Comparison of ENCODE assay signal across 8 mouse cellular contexts in genomic region chr11:58008437-58009050, GRCm38 (mm10). TPM values are rescaled to one million over a fixed set of nuclear protein-coding genes. Genes with fewer than 3 reads are reported as not detected.
DNase-seq lines count a peak whose midpoint lies in the region; ATAC-seq and TF ChIP-seq lines count a peak whose summit lies in the region.

No protein-coding gene starts in this region.

- in situ Hi-C loops in ES-E14 (cut with MboI; ENCODE audit: low sequenced_read_pairs in 2 of 2, unreplicated experiment in 2 of 2) = no loop called here

- no peaks in the 10 kb centered on the region for H3K27me3 ChIP-seq in forebrain, embryonic 15.5 days
- no peaks in the 10 kb centered on the region; the same call in 1 of the 2 replicates for H3K27me3 ChIP-seq in neural tube, embryonic 14.5 days (ENCODE audit: control insufficient read depth, insufficient read depth, low read length)
- H3K27me3 ChIP-seq in testis, adult 2 months (ENCODE audit: control insufficient read depth, insufficient read depth, low read length) = no peaks in the 10 kb centered on the region

- no peaks in the 10 kb centered on the region for H3K9me3 ChIP-seq in ES-E14 (ENCODE audit: control insufficient read depth, insufficient read depth, low read depth, low read length)
- no peaks in the 10 kb centered on the region for H3K9me3 ChIP-seq in forebrain, embryonic 15.5 days
- H3K9me3 ChIP-seq in neural tube, embryonic 14.5 days (ENCODE audit: control insufficient read depth, low read length) = no peaks in the 10 kb centered on the region

- DNase-seq in ES-E14 (ENCODE audit: low read depth, low spot score) = peak; percentile 86
- peak; percentile 82 for DNase-seq in cerebellum, adult 11 months
- DNase-seq in heart, postnatal 25 days (ENCODE audit: low spot score) = peak; percentile 71
- DNase-seq in layer of hippocampus, adult 18-20 months (ENCODE audit: low spot score in 2 of 2) = peak; percentile 65 to 84
- peak; percentile 82 to 85 for DNase-seq in lung, adult 18-20 months

- WGBS in forebrain, embryonic 15.5 days = 0% methylated on average over 35 of the region's 74 CpGs
- WGBS in neural tube, embryonic 14.5 days = under 1% methylated on average over 53 of the region's 74 CpGs

- peak; percentile 32; the same call in 1 of the 2 replicates for TF ChIP-seq POLR2A in testis, adult 2 months (IDR thresholded peaks at IDR 0.05; ENCODE audit: control insufficient read depth, low read depth, low read length)

- H3K4me1 ChIP-seq in ES-E14 (ENCODE audit: control insufficient read depth in 2 of 2, insufficient read depth in 2 of 2, low read length in 2 of 2, poor library complexity in 1 of 2) = peaks cover 7 to 9% of the 10 kb centered on the region in 2 experiments
- peaks cover 28% of the 10 kb centered on the region for H3K4me1 ChIP-seq in forebrain, embryonic 15.5 days
- peaks cover 23% of the 10 kb centered on the region for H3K4me1 ChIP-seq in neural tube, embryonic 14.5 days (ENCODE audit: control insufficient read depth, insufficient read depth, low read length)
- peaks cover 13% of the 10 kb centered on the region for H3K4me1 ChIP-seq in testis, adult 2 months (ENCODE audit: control insufficient read depth, insufficient read depth, low read length)

- H3K4me2 ChIP-seq in forebrain, embryonic 15.5 days (replicated peaks) = peak overlapping the region; percentile 74
- H3K4me2 ChIP-seq in neural tube, embryonic 14.5 days (ENCODE audit: low read depth, low read length) = peak overlapping the region; percentile 84

- H3K9ac ChIP-seq in ES-E14 (ENCODE audit: insufficient read depth, low read depth, low read length, poor library complexity, severe bottlenecking) = peak overlapping the region; percentile 94
- peak overlapping the region; percentile 81 for H3K9ac ChIP-seq in forebrain, embryonic 15.5 days (replicated peaks)
- H3K9ac ChIP-seq in neural tube, embryonic 14.5 days (replicated peaks; ENCODE audit: low read depth, low read length) = peak overlapping the region; percentile 94

- intact Hi-C loops in heart, postnatal 25 days (cut with DNase I) = loop anchor here (5.0 kb wide), 1 partner anchor 159 kb away; the partner anchor contains the start of gene Gemin5

- peak; percentile 84 for ATAC-seq in forebrain, embryonic 15.5 days (replicated peaks)
- peak; percentile 87 for ATAC-seq in neural tube, embryonic 14.5 days (ENCODE audit: low read depth)

- H3K27ac ChIP-seq in ES-E14 (ENCODE audit: insufficient read depth, low read depth, low read length, poor library complexity, severe bottlenecking) = peak overlapping the region; percentile 83
- H3K27ac ChIP-seq in forebrain, embryonic 15.5 days (replicated peaks) = peak overlapping the region; percentile 91
- peak overlapping the region; percentile 88 for H3K27ac ChIP-seq in neural tube, embryonic 14.5 days (ENCODE audit: low read depth, low read length)
- H3K27ac ChIP-seq in testis, adult 2 months (ENCODE audit: control insufficient read depth, insufficient read depth, low read depth, low read length) = peak overlapping the region; percentile 100

- no peak for TF ChIP-seq CTCF in testis, adult 2 months (IDR thresholded peaks at IDR 0.05; ENCODE audit: control insufficient read depth, insufficient read depth, insufficient replicate concordance, low read depth, low read length)

- H3K4me3 ChIP-seq in ES-E14 (ENCODE audit: insufficient read depth in 1 of 2, low read depth in 1 of 2, low read length in 2 of 2, poor library complexity in 1 of 2, severe bottlenecking in 1 of 2) = peak overlapping the region; percentile 96 to 97
- peak overlapping the region; percentile 94 for H3K4me3 ChIP-seq in forebrain, embryonic 15.5 days
- H3K4me3 ChIP-seq in neural tube, embryonic 14.5 days (ENCODE audit: low read depth, low read length) = peak overlapping the region; percentile 96
- H3K4me3 ChIP-seq in testis, adult 2 months (ENCODE audit: control insufficient read depth, low read depth, low read length) = peak overlapping the region; percentile 99

- H3K36me3 ChIP-seq in ES-E14 (ENCODE audit: control insufficient read depth, insufficient read depth, low read length, poor library complexity, severe bottlenecking) = no peaks in the 10 kb centered on the region
- no peaks in the 10 kb centered on the region for H3K36me3 ChIP-seq in forebrain, embryonic 15.5 days
- H3K36me3 ChIP-seq in neural tube, embryonic 14.5 days (ENCODE audit: control insufficient read depth, insufficient read depth, low read length) = no peaks in the 10 kb centered on the region
- no peaks in the 10 kb centered on the region for H3K36me3 ChIP-seq in testis, adult 2 months (ENCODE audit: control insufficient read depth, insufficient read depth, low read length)

TF ChIP-seq in ES-E14, 5 proteins besides CTCF, POLR2A, EP300 and RAD21:
- TF ChIP-seq ZC3H11A (IDR thresholded peaks at IDR 0.05; ENCODE audit: borderline replicate concordance, low read depth, low read length) (no peak), ZNF384 (IDR thresholded peaks at IDR 0.05; ENCODE audit: low read depth, low read length) (no peak), HCFC1 (IDR thresholded peaks at IDR 0.05; ENCODE audit: borderline replicate concordance, insufficient read depth, low read length) (0 out of 2 replicates have a peak, but pooled peaks have one; percentile 12)
TF ChIP-seq in ES-E14: peak in this region for 1.

RNA-seq across cellular contexts. Expression of gene Larp1, which starts 0.3 kb away (rescaled TPM):
- total RNA-seq in ES-E14 (2012; rRNA removed) = 90.1 and 100 TPM in 2 replicates
- 18.5 and 18.7 TPM in 2 replicates for polyA plus RNA-seq in forebrain, embryonic 15.5 days (2015; fragmentation: Nextera tagmentation; extraction: Ambion mirVana)
- total RNA-seq in heart, postnatal 25 days (2021) = 10 to 100 TPM; 52.1 to 53.0 TPM
- total RNA-seq in layer of hippocampus, adult 18-20 months (2021) = 10 to 100 TPM; 89.7 to 90.3 TPM
- polyA plus RNA-seq in neural tube, embryonic 14.5 days (2014; fragmentation: Nextera tagmentation; extraction: Ambion mirVana) = 23.4 and 23.7 TPM in 2 replicates
- polyA plus RNA-seq in testis, adult 2 months (2012; rRNA removed) = 123 and 129 TPM in 2 replicates

Comparison
In these comparisons a context has a peak if more than half of its experiments do, and no peak if none do; other contexts are left out.
1. Peak in every context shown above with its lines: DNase-seq, ATAC-seq, H3K4me3 ChIP-seq and H3K27ac ChIP-seq.